Mouse (Mus musculus) C2C12 (cell line): ENCODE results near the gene Tmem106b.

Experiments used
- CTCF ChIP-seq: IDR thresholded peaks from one replicate; pipeline ENCODE4 v1.5.1; 2011; ENCODE audit not compliant: control insufficient read depth, insufficient read depth, insufficient read length
- MAX ChIP-seq: IDR thresholded peaks from one replicate; pipeline ENCODE4 v1.6.1; 2011; ENCODE audit warnings: mild to moderate bottlenecking, control low read depth
- MYOD1 ChIP-seq: IDR thresholded peaks from one replicate; pipeline ENCODE4 v1.6.1; 2011; ENCODE audit warnings: low read depth; ENCODE audit not compliant: control insufficient read depth, insufficient read length
- MYOG ChIP-seq: IDR thresholded peaks from one replicate; pipeline ENCODE4 v1.6.1; 2011; ENCODE audit not compliant: control insufficient read depth, insufficient read length; ENCODE audit errors: extremely low read depth
- USF1 ChIP-seq: IDR thresholded peaks from one replicate; pipeline ENCODE4 v1.6.1; 2011; ENCODE audit warnings: low read depth, mild to moderate bottlenecking, control low read depth, moderate library complexity

- no peak for TF ChIP-seq CTCF
- no peak for TF ChIP-seq USF1
- no peak for TF ChIP-seq MYOD1
- TF ChIP-seq MAX: no peak
- TF ChIP-seq MYOG: no peak
Observed at GRCm38 (mm10) chr6:13082881-13083280, 13.3 kb downstream of the Tmem106b start.
